Mouse (Mus musculus) E14TG2a.4 (cell line): Measurements from ENCODE around the gene Wwox.

ENCODE experiments used
- H3K27me3 ChIP-seq: 2 replicates; pipeline ENCODE4 v1.6.1; 2014; ENCODE audit warnings: low read length, control low read depth; ENCODE audit not compliant: insufficient read depth
- H3K36me3 ChIP-seq: 2 replicates; pipeline ENCODE4 v1.6.1; 2014; ENCODE audit warnings: low read length, control low read depth; ENCODE audit not compliant: insufficient read depth
- H3K4me1 ChIP-seq: replicated peaks from 2 replicates; pipeline ENCODE4 v1.6.1; 2014; ENCODE audit warnings: low read depth, low read length, control low read depth
- H3K4me3 ChIP-seq: replicated peaks from 2 replicates; pipeline ENCODE4 v1.5.1; 2014; ENCODE audit warnings: mild to moderate bottlenecking, low read length
- H3K9me3 ChIP-seq: 2 replicates; pipeline ENCODE4 v1.6.1; 2014; ENCODE audit warnings: low read length, control low read depth
- CTCF ChIP-seq: conservative IDR thresholded peaks from 2 replicates; pipeline ENCODE4 v1.5.1; 2014; ENCODE audit warnings: low read length
- NANOG ChIP-seq: IDR thresholded peaks from 2 replicates; pipeline ENCODE4 v1.6.1; 2014; ENCODE audit warnings: borderline replicate concordance, low read length, mixed read lengths
- POU5F1 ChIP-seq: IDR thresholded peaks from 2 replicates; pipeline ENCODE4 v1.6.1; 2014; ENCODE audit warnings: low read length, borderline replicate concordance

Gene Wwox

GRCm38 (mm10) chr8:114941644-114942043 lies 502.2 kb downstream of the Wwox start:
- H3K9me3 ChIP-seq = no peaks in the 10 kb centered on the region
- H3K4me1 ChIP-seq = no peaks in the 10 kb centered on the region
- H3K4me3 ChIP-seq = no peak overlapping the region
- H3K27me3 ChIP-seq = no peaks in the 10 kb centered on the region
- TF ChIP-seq POU5F1 (no peak), CTCF (no peak), NANOG (no peak)
- H3K36me3 ChIP-seq = no peaks in the 10 kb centered on the region

GRCm38 (mm10) chr8:114947921-114948320 lies 508.5 kb downstream of the Wwox start:
- Histone ChIP-seq H3K4me3 (no peak overlapping the region), H3K36me3 (no peaks in the 10 kb centered on the region), H3K4me1 (no peaks in the 10 kb centered on the region), H3K9me3 (no peaks in the 10 kb centered on the region), H3K27me3 (no peaks in the 10 kb centered on the region)
- TF ChIP-seq POU5F1 (no peak), NANOG (no peak)

- Histone ChIP-seq H3K36me3 (no peaks in the 10 kb centered on the region), H3K27me3 (no peaks in the 10 kb centered on the region), H3K9me3 (peaks cover 12% of the 10 kb centered on the region), H3K4me3 (no peak overlapping the region), H3K4me1 (no peaks in the 10 kb centered on the region)
- no peak for TF ChIP-seq POU5F1
- TF ChIP-seq NANOG = no peak
Measured at GRCm38 (mm10) chr8:114956377-114957168, 517.1 kb downstream of the Wwox start.

GRCm38 (mm10) chr8:114958437-114959107 lies 519.1 kb downstream of the Wwox start:
- Histone ChIP-seq H3K4me3 (no peak overlapping the region), H3K27me3 (no peaks in the 10 kb centered on the region), H3K36me3 (no peaks in the 10 kb centered on the region), H3K4me1 (no peaks in the 10 kb centered on the region), H3K9me3 (peaks cover 18% of the 10 kb centered on the region)
- TF ChIP-seq NANOG = no peak
- no peak for TF ChIP-seq POU5F1
- no peak for TF ChIP-seq CTCF

GRCm38 (mm10) chr8:114959406-114959805 lies 520.0 kb downstream of the Wwox start:
- Histone ChIP-seq H3K27me3 (no peaks in the 10 kb centered on the region), H3K9me3 (peaks cover 23% of the 10 kb centered on the region), H3K4me1 (no peaks in the 10 kb centered on the region), H3K36me3 (no peaks in the 10 kb centered on the region), H3K4me3 (no peak overlapping the region)
- TF ChIP-seq POU5F1 (no peak), CTCF (no peak), NANOG (no peak)

GRCm38 (mm10) chr8:114962494-114962893 lies 523.0 kb downstream of the Wwox start:
- Histone ChIP-seq H3K9me3 (peaks cover 35% of the 10 kb centered on the region), H3K4me1 (no peaks in the 10 kb centered on the region), H3K27me3 (0 out of 2 replicates have a peak, but pooled peaks cover 2% of the 10 kb centered on the region), H3K36me3 (no peaks in the 10 kb centered on the region), H3K4me3 (no peak overlapping the region)
- TF ChIP-seq CTCF = no peak
- no peak for TF ChIP-seq POU5F1
- TF ChIP-seq NANOG = no peak

GRCm38 (mm10) chr8:114963282-114963681 lies 523.8 kb downstream of the Wwox start:
- peaks cover 35% of the 10 kb centered on the region for H3K9me3 ChIP-seq
- TF ChIP-seq NANOG = no peak
- no peak for TF ChIP-seq POU5F1
- TF ChIP-seq CTCF = no peak
- H3K27me3 ChIP-seq = 0 out of 2 replicates have a peak, but pooled peaks cover 2% of the 10 kb centered on the region
- no peaks in the 10 kb centered on the region for H3K36me3 ChIP-seq
- no peaks in the 10 kb centered on the region for H3K4me1 ChIP-seq
- no peak overlapping the region for H3K4me3 ChIP-seq

GRCm38 (mm10) chr8:114964206-114964605 lies 524.8 kb downstream of the Wwox start:
- H3K4me3 ChIP-seq = no peak overlapping the region
- H3K36me3 ChIP-seq = no peaks in the 10 kb centered on the region
- TF ChIP-seq POU5F1 (no peak), CTCF (no peak), NANOG (no peak)
- no peaks in the 10 kb centered on the region for H3K4me1 ChIP-seq
- H3K27me3 ChIP-seq = 0 out of 2 replicates have a peak, but pooled peaks cover 2% of the 10 kb centered on the region
- peaks cover 35% of the 10 kb centered on the region for H3K9me3 ChIP-seq

- TF ChIP-seq POU5F1 (no peak), NANOG (no peak), CTCF (peak; percentile 65)
- Histone ChIP-seq H3K36me3 (no peaks in the 10 kb centered on the region), H3K4me3 (no peak overlapping the region), H3K4me1 (peaks cover 16% of the 10 kb centered on the region), H3K9me3 (peaks cover 17% of the 10 kb centered on the region; the same call in 1 of the 2 replicates), H3K27me3 (peaks cover 2% of the 10 kb centered on the region; the same call in 1 of the 2 replicates)
Measured at GRCm38 (mm10) chr8:114968842-114969241, 529.4 kb downstream of the Wwox start.
